In the genomic region with DNA sequence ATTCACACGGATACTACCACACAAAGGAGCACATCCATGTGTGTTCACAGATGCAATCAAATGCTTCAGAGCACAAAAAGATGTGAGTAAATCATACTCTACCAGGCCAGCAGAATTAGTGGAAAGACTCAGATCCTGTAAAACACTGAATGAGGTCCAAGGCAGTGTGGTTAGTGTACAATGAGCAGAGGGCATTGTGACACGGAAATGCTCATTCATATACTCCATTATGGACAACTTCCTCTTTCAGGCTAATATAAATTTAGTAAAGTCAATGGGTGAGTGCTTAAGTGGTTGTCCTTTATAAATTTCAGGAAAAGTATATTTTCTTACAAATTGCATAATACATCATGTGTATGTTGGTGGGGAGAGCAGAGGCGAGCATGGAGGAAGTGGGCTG, we compare ENCODE assay signal across 31 mouse cellular contexts. TPM values are rescaled to one million over a fixed set of nuclear protein-coding genes. Genes with fewer than 3 reads are reported as not detected.
DNase-seq lines count a peak whose midpoint lies in the region; ATAC-seq lines count a peak whose summit lies in the region.
"Had no signal": no experiment of that assay in that cellular context is flagged by ENCODE, and none has a peak within 500 bp of the region (broad histone marks: within the 10 kb centered on the region; RNA-seq: fewer than 3 reads in every experiment).

No protein-coding gene starts in this region.

- no peak overlapping the region for H3K9ac ChIP-seq in heart, embryonic 13.5 days
- H3K9ac ChIP-seq in heart, embryonic 11.5 days (ENCODE audit: low read depth, low read length): no peak overlapping the region
- H3K9ac ChIP-seq: forebrain, embryonic 13.5 days; hindbrain, embryonic 14.5 days; limb, embryonic 13.5 days; lung, embryonic 15.5 days; midbrain, embryonic 13.5 days had no signal

- peak; percentile 41 for DNase-seq in 416B (ENCODE audit: low read depth)
- no peak for DNase-seq in forebrain, embryonic 10.5 days (ENCODE audit: extremely low spot score, low spot score)
- DNase-seq in gastrocnemius, adult 8-10 months (ENCODE audit: low spot score in 2 of 2): no peak
- DNase-seq: adrenal gland, postnatal 25 days; B cell, adult 2 months; cerebellum, adult 18-20 months; cerebellum, postnatal 10 days; heart, postnatal 4 days; kidney, adult 2 months; kidney, postnatal 4 days; thymus, postnatal 4 days had no signal

- peak overlapping the region; percentile 43; the same call in 1 of the 2 replicates for H3K4me3 ChIP-seq in heart, embryonic 13.5 days
- no peak overlapping the region for H3K4me3 ChIP-seq in heart, embryonic 11.5 days (ENCODE audit: low read depth, low read length)
- no peak overlapping the region for H3K4me3 ChIP-seq in forebrain, embryonic 10.5 days
- H3K4me3 ChIP-seq: forebrain, embryonic 13.5 days; limb, embryonic 13.5 days; lung, embryonic 15.5 days; midbrain, embryonic 13.5 days had no signal

- no peak overlapping the region for H3K27ac ChIP-seq in heart, embryonic 13.5 days (replicated peaks)
- no peak overlapping the region for H3K27ac ChIP-seq in heart, embryonic 11.5 days (ENCODE audit: low read depth, low read length)
- no peak overlapping the region for H3K27ac ChIP-seq in forebrain, embryonic 10.5 days
- H3K27ac ChIP-seq: forebrain, embryonic 13.5 days; hindbrain, embryonic 14.5 days; kidney, postnatal 0 days; limb, embryonic 13.5 days; lung, embryonic 15.5 days; midbrain, embryonic 13.5 days had no signal

- ATAC-seq in heart, embryonic 13.5 days (ENCODE audit: extremely low read depth, insufficient number of reproducible peaks, low FRiP score, low TSS enrichment): no peak
- ATAC-seq in heart, embryonic 11.5 days (replicated peaks; ENCODE audit: insufficient number of reproducible peaks, low FRiP score, low TSS enrichment): no peak
- peak; percentile 90 for ATAC-seq in common myeloid progenitor, adult 5-6 weeks (replicated peaks; ENCODE audit: low read depth, poor library complexity, severe bottlenecking)
- peak; percentile 92 for ATAC-seq in megakaryocyte progenitor cell, adult 5-6 weeks (replicated peaks; ENCODE audit: poor library complexity)
- ATAC-seq: forebrain, embryonic 13.5 days; midbrain, embryonic 13.5 days had no signal

- peaks cover 21% of the 10 kb centered on the region for H3K36me3 ChIP-seq in heart, embryonic 13.5 days
- H3K36me3 ChIP-seq in heart, embryonic 11.5 days (ENCODE audit: control insufficient read depth, insufficient read depth, low read length): no peaks in the 10 kb centered on the region
- no peaks in the 10 kb centered on the region for H3K36me3 ChIP-seq in forebrain, embryonic 10.5 days (replicated peaks)
- H3K36me3 ChIP-seq: limb, embryonic 13.5 days; lung, embryonic 15.5 days; midbrain, embryonic 13.5 days had no signal

- peak overlapping the region; percentile 63 for H3K4me2 ChIP-seq in heart, embryonic 13.5 days
- H3K4me2 ChIP-seq in heart, embryonic 11.5 days: no peak overlapping the region
- H3K4me2 ChIP-seq: forebrain, embryonic 13.5 days; hindbrain, embryonic 14.5 days; limb, embryonic 13.5 days; liver, embryonic 11.5 days; lung, embryonic 15.5 days; midbrain, embryonic 13.5 days had no signal

- peaks cover 13% of the 10 kb centered on the region for H3K4me1 ChIP-seq in heart, embryonic 13.5 days
- H3K4me1 ChIP-seq in heart, embryonic 11.5 days (ENCODE audit: control insufficient read depth, insufficient read depth, low read length): no peaks in the 10 kb centered on the region
- no peaks in the 10 kb centered on the region for H3K4me1 ChIP-seq in forebrain, embryonic 10.5 days
- H3K4me1 ChIP-seq: forebrain, embryonic 13.5 days; lung, embryonic 15.5 days; midbrain, embryonic 13.5 days had no signal

- no peaks in the 10 kb centered on the region for H3K9me3 ChIP-seq in heart, embryonic 13.5 days
- no peaks in the 10 kb centered on the region for H3K9me3 ChIP-seq in heart, embryonic 11.5 days (replicated peaks; ENCODE audit: control insufficient read depth, low read length)
- no peaks in the 10 kb centered on the region for H3K9me3 ChIP-seq in forebrain, embryonic 10.5 days
- H3K9me3 ChIP-seq: forebrain, embryonic 13.5 days; limb, embryonic 13.5 days; lung, embryonic 15.5 days; midbrain, embryonic 13.5 days had no signal

- WGBS in heart, embryonic 13.5 days: 80% methylated on average over 3 of the region's 3 CpGs
- WGBS in heart, embryonic 11.5 days (ENCODE audit: insufficient replicate concordance): 84% methylated on average over 3 of the region's 3 CpGs
- WGBS in forebrain, embryonic 10.5 days: 92% methylated on average over 3 of the region's 3 CpGs

- H3K27me3 ChIP-seq in heart, embryonic 13.5 days (replicated peaks): no peaks in the 10 kb centered on the region
- no peaks in the 10 kb centered on the region for H3K27me3 ChIP-seq in heart, embryonic 11.5 days (ENCODE audit: control insufficient read depth, insufficient read depth, low read length)
- no peaks in the 10 kb centered on the region for H3K27me3 ChIP-seq in forebrain, embryonic 10.5 days (ENCODE audit: poor library complexity, severe bottlenecking)
- H3K27me3 ChIP-seq: forebrain, embryonic 13.5 days; lung, embryonic 15.5 days; midbrain, embryonic 13.5 days had no signal

RNA-seq across cellular contexts. Expression of gene Gm10097, which starts 1.9 kb away (rescaled TPM):
- polyA plus RNA-seq in heart, embryonic 13.5 days (2015; fragmentation: Nextera tagmentation; extraction: Ambion mirVana): 0.53 and 0.82 TPM in 2 replicates
- 0.42 and 0.54 TPM in 2 replicates for polyA plus RNA-seq in heart, embryonic 11.5 days (2014; fragmentation: Nextera tagmentation; extraction: Ambion mirVana)
- not detected in 2 replicates for total RNA-seq in common myeloid progenitor, adult 5-6 weeks (2017)
- not detected in 2 replicates for total RNA-seq in megakaryocyte progenitor cell, adult 5-6 weeks (2015)
- 0.04 TPM in 1 of 2 replicates, not detected in the other for total RNA-seq in megakaryocyte progenitor cell, adult 5-6 weeks (2017)
- polyA plus RNA-seq in forebrain, embryonic 10.5 days (2016; fragmentation: Nextera tagmentation; extraction: Ambion mirVana): 0.07 TPM in 1 of 2 replicates, not detected in the other
- under 1 TPM in 3 of 4 experiments, not detected in 1; 0.10 to 0.17 (median 0.11) TPM for total RNA-seq in gastrocnemius, adult 8-10 months (2022)
- total RNA-seq: adrenal gland, adult 18-20 months; adrenal gland, postnatal 25 days; layer of hippocampus, adult 8-10 months; layer of hippocampus, postnatal 25 days; left cerebral cortex, adult 8-10 months; left cerebral cortex, postnatal 36 days; megakaryocyte-erythroid progenitor cell, adult 5-6 weeks had no signal
- polyA plus RNA-seq: brain, embryonic 14.5 days; cortical plate, adult 2 months; kidney, adult 2 months; kidney, postnatal 0 days; testis, adult 2 months had no signal

Comparison
In these comparisons a context has a peak if more than half of its experiments do, and no peak if none do; other contexts are left out.
1. ATAC-seq: peak in common myeloid progenitor, adult 5-6 weeks (single experiment) and megakaryocyte progenitor cell, adult 5-6 weeks (single experiment); none in heart, embryonic 13.5 days (single experiment) and heart, embryonic 11.5 days (single experiment).